Mouse (Mus musculus): ENCODE measurements around the gene Gm45623.

The Gm45623 gene

GRCm38 (mm10) chr13:56747554-56747953 lies 6.1 kb downstream of the Gm45623 start:
- H3K4me1 ChIP-seq (replicated peaks; ENCODE audit: low read depth, low read length): peaks cover 10% of the 10 kb centered on the region
- no peaks in the 10 kb centered on the region for H3K36me3 ChIP-seq (ENCODE audit: insufficient read depth, low read length)
- no peaks in the 10 kb centered on the region for H3K9me3 ChIP-seq (ENCODE audit: low read length)
- H3K4me3 ChIP-seq (replicated peaks; ENCODE audit: low read length): no peak overlapping the region
- peaks cover 45% of the 10 kb centered on the region for H3K27me3 ChIP-seq (ENCODE audit: insufficient read depth, low read length)
- TF ChIP-seq NANOG (IDR thresholded peaks at IDR 0.05; ENCODE audit: borderline replicate concordance, low read length) (no peak), POU5F1 (IDR thresholded peaks at IDR 0.05; ENCODE audit: borderline replicate concordance, low read length) (no peak), CTCF (conservative IDR thresholded peaks at IDR 0.05; ENCODE audit: low read length) (no peak)

DNA sequence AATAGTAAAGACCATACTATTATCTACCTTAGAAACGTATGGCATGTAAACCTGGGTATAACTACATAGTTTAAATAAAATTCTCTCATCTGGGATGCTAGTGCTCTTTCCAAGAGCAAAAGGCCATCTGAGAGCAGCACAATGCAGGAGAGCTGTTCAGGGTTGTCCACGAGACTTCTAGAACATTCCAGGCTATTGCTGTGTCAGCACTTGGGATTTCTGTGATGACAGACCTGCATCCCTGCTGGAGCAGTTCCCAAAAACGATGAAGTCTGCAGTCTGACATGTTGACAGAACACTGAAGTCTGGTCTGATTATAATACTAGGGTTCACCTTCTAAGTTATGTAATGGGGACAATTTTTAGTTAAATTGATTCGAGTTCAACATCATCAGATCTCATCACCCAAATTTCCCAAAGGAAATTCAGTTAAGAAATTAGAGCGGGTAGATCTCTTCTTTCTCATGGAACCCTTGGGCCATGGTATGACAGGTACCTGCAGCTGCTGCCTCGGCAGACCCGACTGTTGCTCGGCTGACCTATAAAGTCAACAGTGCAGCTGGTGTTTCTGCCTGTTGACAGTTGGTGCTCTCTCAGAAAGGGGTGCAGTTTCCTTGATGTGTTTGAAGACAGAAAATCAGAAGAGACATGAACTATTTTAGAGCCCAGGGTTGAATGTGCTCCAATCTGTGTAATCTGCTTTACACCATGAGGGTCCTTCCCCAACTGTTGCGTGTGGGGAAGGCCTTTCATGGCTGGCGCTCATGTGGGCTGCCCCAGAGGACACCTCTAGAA lies 6.7 kb downstream of the Gm45623 start:
- Histone ChIP-seq H3K9me3 (ENCODE audit: low read length) (no peaks in the 10 kb centered on the region), H3K36me3 (ENCODE audit: insufficient read depth, low read length) (no peaks in the 10 kb centered on the region), H3K27me3 (ENCODE audit: insufficient read depth, low read length) (peaks cover 38% of the 10 kb centered on the region), H3K4me3 (replicated peaks; ENCODE audit: low read length) (no peak overlapping the region), H3K4me1 (replicated peaks; ENCODE audit: low read depth, low read length) (peaks cover 4% of the 10 kb centered on the region)
- TF ChIP-seq NANOG (IDR thresholded peaks at IDR 0.05; ENCODE audit: borderline replicate concordance, low read length) (no peak), CTCF (conservative IDR thresholded peaks at IDR 0.05; ENCODE audit: low read length) (no peak), POU5F1 (IDR thresholded peaks at IDR 0.05; ENCODE audit: borderline replicate concordance, low read length) (no peak)

GRCm38 (mm10) chr13:56742325-56742901 lies 11.2 kb downstream of the Gm45623 start:
- TF ChIP-seq CTCF (conservative IDR thresholded peaks at IDR 0.05; ENCODE audit: low read length): no peak
- no peak for TF ChIP-seq NANOG (IDR thresholded peaks at IDR 0.05; ENCODE audit: borderline replicate concordance, low read length)
- no peak for TF ChIP-seq POU5F1 (IDR thresholded peaks at IDR 0.05; ENCODE audit: borderline replicate concordance, low read length)
- no peak overlapping the region for H3K4me3 ChIP-seq (replicated peaks; ENCODE audit: low read length)
- peaks cover 20% of the 10 kb centered on the region for H3K36me3 ChIP-seq (ENCODE audit: insufficient read depth, low read length)
- no peaks in the 10 kb centered on the region for H3K9me3 ChIP-seq (ENCODE audit: low read length)
- H3K27me3 ChIP-seq (ENCODE audit: insufficient read depth, low read length): no peaks in the 10 kb centered on the region
- H3K4me1 ChIP-seq (replicated peaks; ENCODE audit: low read depth, low read length): 0 out of 2 replicates have a peak, but pooled peaks cover 3% of the 10 kb centered on the region

DNA sequence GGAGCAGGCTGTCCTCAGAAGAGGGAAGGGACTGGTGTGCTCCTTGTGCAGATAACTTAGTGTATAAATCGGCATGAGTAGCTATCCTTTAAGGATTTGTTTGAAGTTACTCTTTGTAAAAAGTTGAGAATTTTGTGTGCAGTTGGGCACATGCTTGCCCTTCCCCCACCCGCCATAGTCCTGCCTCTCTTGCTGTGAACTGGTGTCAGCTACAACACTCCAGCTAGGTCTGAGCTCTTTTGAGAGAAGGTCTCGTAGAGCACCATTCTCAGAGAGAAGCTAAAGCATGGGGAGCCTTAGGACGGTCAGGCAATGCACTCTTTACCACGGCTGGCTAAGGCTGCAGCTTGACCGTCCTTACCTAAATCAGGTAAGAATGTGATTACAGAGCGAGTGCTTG lies 11.9 kb downstream of the Gm45623 start:
- no peaks in the 10 kb centered on the region for H3K27me3 ChIP-seq (ENCODE audit: insufficient read depth, low read length)
- no peaks in the 10 kb centered on the region for H3K9me3 ChIP-seq (ENCODE audit: low read length)
- peaks cover 20% of the 10 kb centered on the region for H3K36me3 ChIP-seq (ENCODE audit: insufficient read depth, low read length)
- TF ChIP-seq CTCF (conservative IDR thresholded peaks at IDR 0.05; ENCODE audit: low read length) (no peak), POU5F1 (IDR thresholded peaks at IDR 0.05; ENCODE audit: borderline replicate concordance, low read length) (no peak), NANOG (IDR thresholded peaks at IDR 0.05; ENCODE audit: borderline replicate concordance, low read length) (no peak)
- no peak overlapping the region for H3K4me3 ChIP-seq (replicated peaks; ENCODE audit: low read length)
- 0 out of 2 replicates have a peak, but pooled peaks cover 3% of the 10 kb centered on the region for H3K4me1 ChIP-seq (replicated peaks; ENCODE audit: low read depth, low read length)

- Histone ChIP-seq H3K27me3 (ENCODE audit: insufficient read depth, low read length) (no peaks in the 10 kb centered on the region), H3K36me3 (ENCODE audit: insufficient read depth, low read length) (peaks cover 25% of the 10 kb centered on the region), H3K4me3 (replicated peaks; ENCODE audit: low read length) (no peak overlapping the region), H3K9me3 (ENCODE audit: low read length) (no peaks in the 10 kb centered on the region), H3K4me1 (replicated peaks; ENCODE audit: low read depth, low read length) (0 out of 2 replicates have a peak, but pooled peaks cover 3% of the 10 kb centered on the region)
- TF ChIP-seq CTCF (conservative IDR thresholded peaks at IDR 0.05; ENCODE audit: low read length): no peak
- no peak for TF ChIP-seq POU5F1 (IDR thresholded peaks at IDR 0.05; ENCODE audit: borderline replicate concordance, low read length)
- TF ChIP-seq NANOG (IDR thresholded peaks at IDR 0.05; ENCODE audit: borderline replicate concordance, low read length): no peak
Observed at GRCm38 (mm10) chr13:56740496-56740895, 13.1 kb downstream of the Gm45623 start.

DNA sequence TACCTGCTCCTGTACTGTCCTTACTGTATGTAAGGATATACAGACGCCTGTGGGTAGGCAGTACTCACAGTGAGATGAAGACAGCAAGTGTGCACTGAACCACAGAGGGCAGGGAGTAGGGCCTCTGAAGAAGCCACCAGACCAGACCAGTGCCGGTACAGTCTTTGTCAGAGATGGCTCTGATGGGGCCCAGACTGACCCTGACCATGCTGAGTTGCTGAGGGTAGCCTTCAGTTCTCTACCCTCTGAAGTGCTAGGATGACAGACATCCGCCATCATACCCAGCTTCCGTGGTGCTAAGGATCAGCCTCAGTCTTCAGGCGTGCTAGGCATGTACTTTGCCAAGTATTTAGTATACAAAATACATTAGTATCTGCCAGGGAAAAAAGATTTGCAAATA lies 14.1 kb downstream of the Gm45623 start:
- Histone ChIP-seq H3K4me3 (replicated peaks; ENCODE audit: low read length) (no peak overlapping the region), H3K4me1 (replicated peaks; ENCODE audit: low read depth, low read length) (0 out of 2 replicates have a peak, but pooled peaks cover 3% of the 10 kb centered on the region), H3K9me3 (ENCODE audit: low read length) (no peaks in the 10 kb centered on the region), H3K36me3 (ENCODE audit: insufficient read depth, low read length) (peaks cover 32% of the 10 kb centered on the region), H3K27me3 (ENCODE audit: insufficient read depth, low read length) (no peaks in the 10 kb centered on the region)
- TF ChIP-seq NANOG (IDR thresholded peaks at IDR 0.05; ENCODE audit: borderline replicate concordance, low read length): no peak
- TF ChIP-seq POU5F1 (IDR thresholded peaks at IDR 0.05; ENCODE audit: borderline replicate concordance, low read length): no peak

DNA sequence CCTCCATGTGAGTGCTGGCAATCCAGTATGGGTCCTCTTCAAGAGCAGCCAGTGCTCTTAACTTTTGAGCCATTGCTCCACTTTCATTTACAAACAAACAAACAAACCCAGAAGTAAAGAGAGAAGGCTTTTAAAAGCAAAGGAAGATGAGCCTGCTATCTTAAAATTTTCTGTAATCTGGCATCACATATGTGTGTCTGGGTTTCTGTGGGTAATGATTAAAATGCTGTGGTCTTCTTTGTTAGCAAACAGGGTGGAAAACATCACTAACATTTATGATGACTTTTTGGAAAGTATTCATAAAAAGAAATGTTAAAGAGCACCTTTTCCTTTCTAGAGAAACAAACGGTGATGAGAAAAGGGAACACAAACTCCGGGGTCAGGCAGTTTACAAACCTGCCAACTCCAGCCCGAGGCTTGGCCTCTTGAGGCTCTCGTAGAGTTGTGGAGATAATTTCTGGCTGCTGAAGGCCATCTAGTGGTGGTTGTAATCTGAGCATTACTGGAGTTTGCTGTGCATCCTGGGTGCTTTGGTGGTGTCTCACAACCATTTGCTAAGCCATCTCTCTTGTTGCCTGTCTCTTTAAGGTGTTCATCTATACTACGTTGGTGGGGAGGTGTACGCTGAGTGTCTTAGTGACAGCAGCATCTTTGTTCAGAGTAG lies 18.3 kb downstream of the Gm45623 start:
- Histone ChIP-seq H3K4me1 (replicated peaks; ENCODE audit: low read depth, low read length) (no peaks in the 10 kb centered on the region), H3K4me3 (replicated peaks; ENCODE audit: low read length) (no peak overlapping the region), H3K27me3 (ENCODE audit: insufficient read depth, low read length) (no peaks in the 10 kb centered on the region), H3K36me3 (ENCODE audit: insufficient read depth, low read length) (peaks cover 70% of the 10 kb centered on the region), H3K9me3 (ENCODE audit: low read length) (no peaks in the 10 kb centered on the region)
- TF ChIP-seq CTCF (conservative IDR thresholded peaks at IDR 0.05; ENCODE audit: low read length) (peak; percentile 9; the same call in 1 of the 2 replicates), POU5F1 (IDR thresholded peaks at IDR 0.05; ENCODE audit: borderline replicate concordance, low read length) (no peak), NANOG (IDR thresholded peaks at IDR 0.05; ENCODE audit: borderline replicate concordance, low read length) (no peak)

DNA sequence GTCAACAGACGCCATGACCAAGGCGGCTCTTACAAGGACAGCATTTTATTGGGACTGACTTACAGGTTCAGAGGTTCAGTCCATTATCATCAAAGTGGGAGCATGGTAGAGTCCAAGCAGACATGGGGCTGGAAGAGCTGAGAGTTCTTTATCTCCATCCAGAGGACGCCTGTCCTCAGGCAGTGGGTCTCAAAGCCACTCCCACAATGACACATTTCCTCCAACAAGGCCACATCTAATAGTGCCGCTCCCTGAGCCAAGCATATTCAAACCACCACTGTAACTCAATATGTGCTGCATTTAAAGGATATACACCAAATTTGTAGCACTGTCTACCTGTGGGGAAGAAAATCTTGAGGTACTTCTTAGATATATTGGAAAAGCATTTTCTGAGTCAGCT lies 19.0 kb downstream of the Gm45623 start:
- Histone ChIP-seq H3K4me3 (replicated peaks; ENCODE audit: low read length) (no peak overlapping the region), H3K36me3 (ENCODE audit: insufficient read depth, low read length) (peaks cover 71% of the 10 kb centered on the region), H3K27me3 (ENCODE audit: insufficient read depth, low read length) (no peaks in the 10 kb centered on the region), H3K9me3 (ENCODE audit: low read length) (no peaks in the 10 kb centered on the region), H3K4me1 (replicated peaks; ENCODE audit: low read depth, low read length) (no peaks in the 10 kb centered on the region)
- TF ChIP-seq NANOG (IDR thresholded peaks at IDR 0.05; ENCODE audit: borderline replicate concordance, low read length) (no peak), CTCF (conservative IDR thresholded peaks at IDR 0.05; ENCODE audit: low read length) (no peak), POU5F1 (IDR thresholded peaks at IDR 0.05; ENCODE audit: borderline replicate concordance, low read length) (no peak)

All from E14TG2a.4 (cell line).